Mouse (Mus musculus): ENCODE measurements around the gene Ifit1bl2. TPM values are rescaled to one million over a fixed set of nuclear protein-coding genes. Genes with fewer than 3 reads are reported as not detected.
"Not testable (repeated sequence)": the region's sequence is repeated elsewhere in the genome, so short reads cannot be mapped to it uniquely, and the experiment has no call there.

The Ifit1bl2 gene
- 0.15 and 0.36 TPM in 2 replicates for polyA plus RNA-seq (2016; fragmentation: Nextera tagmentation; extraction: Ambion mirVana)

DNA sequence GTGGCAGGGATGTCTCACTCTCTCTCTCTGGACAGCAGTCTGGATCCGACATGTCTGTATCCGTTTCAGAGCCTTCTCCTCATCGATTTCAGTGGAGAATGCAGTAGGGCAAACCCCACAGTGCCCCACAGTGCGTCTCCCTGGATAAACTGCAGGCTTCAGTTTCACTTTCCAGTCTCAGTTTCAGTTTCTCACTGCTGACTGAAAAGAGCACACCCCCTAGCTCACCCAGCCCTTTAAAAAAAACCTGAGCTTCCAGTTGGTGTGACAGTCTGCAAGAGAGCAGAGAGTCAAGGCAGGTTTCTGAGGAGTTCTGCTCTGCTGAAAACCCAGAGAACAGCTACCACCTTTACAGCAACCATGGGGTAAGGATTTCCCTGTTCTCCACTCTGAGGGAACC lies at the start of gene Ifit1bl2, which contains the start of gene Ifit1:
Gene Ifit1bl2 (minus strand): TSS at position 121 of the 400 bp plus-strand sequence.
Gene Ifit1 (plus strand): TSS at position 249 of the 400 bp plus-strand sequence.
- no peak within 1 kb of the TSS for H3K27ac ChIP-seq
- H3K9me3 ChIP-seq (replicated peaks) = no peaks in the 10 kb centered on the region
- 58% methylated on average over 4 of the region's 4 CpGs for WGBS
- no peaks in the 10 kb centered on the region for H3K27me3 ChIP-seq
- H3K9ac ChIP-seq = no peak within 1 kb of the TSS; the same call in 1 of the 2 replicates
- peaks cover 2% of the 10 kb centered on the region; the same call in 1 of the 2 replicates for H3K4me1 ChIP-seq
- no peak within 1 kb of the TSS for H3K4me3 ChIP-seq
- ATAC-seq (ENCODE audit: low FRiP score) = no peak
- H3K4me2 ChIP-seq (replicated peaks) = no peak within 1 kb of the TSS
- H3K36me3 ChIP-seq = no peaks in the 10 kb centered on the region

DNA sequence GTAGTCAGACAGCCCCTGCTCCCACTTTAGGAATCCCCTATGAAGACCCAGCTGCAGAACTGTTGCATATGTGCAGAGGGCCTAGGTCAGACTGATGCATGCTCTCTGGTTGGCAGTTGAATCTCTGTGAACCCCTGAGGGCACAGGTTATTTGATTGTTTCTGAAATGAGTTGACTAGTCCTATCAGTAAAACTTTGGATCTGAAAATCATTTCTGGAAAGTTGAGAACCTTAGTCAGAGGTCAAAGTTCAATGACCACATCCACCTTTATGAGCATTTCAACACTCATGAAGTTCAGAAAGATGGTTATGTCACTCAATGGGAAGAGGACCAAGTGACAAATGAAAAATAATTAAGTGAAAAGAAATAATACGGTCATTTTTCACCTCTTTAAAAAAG lies 45.0 kb upstream of the Ifit1bl2 start:
- Histone ChIP-seq H3K4me1 (no peaks in the 10 kb centered on the region), H3K27me3 (no peaks in the 10 kb centered on the region), H3K9ac (no peak overlapping the region), H3K36me3 (no peaks in the 10 kb centered on the region), H3K4me3 (no peak overlapping the region), H3K4me2 (replicated peaks) (no peak overlapping the region), H3K9me3 (replicated peaks) (no peaks in the 10 kb centered on the region), H3K27ac (no peak overlapping the region)
- no peak for ATAC-seq (ENCODE audit: low FRiP score)
- WGBS = 100% methylated on average over 1 of the region's 1 CpGs

DNA sequence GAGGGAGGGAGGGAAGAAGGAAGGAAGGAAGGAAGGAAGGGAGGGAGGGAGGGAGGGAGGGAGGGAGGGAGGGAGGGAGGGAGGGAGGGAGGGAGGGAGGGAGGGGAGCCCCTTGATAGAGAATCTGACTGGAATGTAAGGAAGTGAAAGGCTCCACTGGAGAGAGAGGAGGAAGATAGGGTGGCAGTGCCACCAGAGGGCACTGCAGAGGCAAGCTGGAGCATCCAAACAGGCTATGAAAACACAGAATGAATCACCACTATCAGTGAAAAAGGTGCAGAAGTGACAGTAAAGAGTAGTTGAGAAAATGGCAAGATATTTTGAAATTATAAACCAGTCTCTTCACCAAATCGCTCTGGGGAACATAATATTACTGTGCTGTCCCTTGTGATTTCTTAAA lies 44.3 kb upstream of the Ifit1bl2 start:
- no peak overlapping the region for H3K4me2 ChIP-seq (replicated peaks)
- H3K9ac ChIP-seq = no peak overlapping the region
- no peaks in the 10 kb centered on the region for H3K27me3 ChIP-seq
- H3K4me3 ChIP-seq = no peak overlapping the region
- 50% methylated on average over 1 of the region's 1 CpGs for WGBS
- no peaks in the 10 kb centered on the region for H3K36me3 ChIP-seq
- H3K4me1 ChIP-seq = no peaks in the 10 kb centered on the region
- no peak for ATAC-seq (ENCODE audit: low FRiP score)
- H3K27ac ChIP-seq = no peak overlapping the region
- no peaks in the 10 kb centered on the region for H3K9me3 ChIP-seq (replicated peaks)

DNA sequence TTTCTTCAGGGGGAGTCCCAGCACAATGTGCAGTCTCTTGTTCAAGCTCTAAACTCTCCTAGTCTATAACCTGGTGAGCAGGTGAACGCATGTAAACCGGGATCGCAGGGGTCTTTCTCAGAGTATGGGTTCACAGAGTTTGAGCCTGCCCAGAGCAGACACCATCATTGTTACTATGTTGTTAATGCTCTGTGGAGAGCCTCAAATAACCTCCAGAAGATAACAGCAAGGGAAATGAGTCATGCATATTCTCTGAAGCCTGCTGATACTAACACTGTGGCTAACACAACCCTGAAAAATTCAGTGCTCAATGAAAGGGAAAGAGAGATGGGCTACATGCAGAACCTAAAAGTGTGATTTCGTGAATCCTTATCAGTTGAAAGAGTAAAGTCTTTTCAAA lies 37.9 kb upstream of the Ifit1bl2 start:
- 87% methylated on average over 4 of the region's 4 CpGs for WGBS
- no peaks in the 10 kb centered on the region for H3K36me3 ChIP-seq
- no peak overlapping the region for H3K4me2 ChIP-seq (replicated peaks)

DNA sequence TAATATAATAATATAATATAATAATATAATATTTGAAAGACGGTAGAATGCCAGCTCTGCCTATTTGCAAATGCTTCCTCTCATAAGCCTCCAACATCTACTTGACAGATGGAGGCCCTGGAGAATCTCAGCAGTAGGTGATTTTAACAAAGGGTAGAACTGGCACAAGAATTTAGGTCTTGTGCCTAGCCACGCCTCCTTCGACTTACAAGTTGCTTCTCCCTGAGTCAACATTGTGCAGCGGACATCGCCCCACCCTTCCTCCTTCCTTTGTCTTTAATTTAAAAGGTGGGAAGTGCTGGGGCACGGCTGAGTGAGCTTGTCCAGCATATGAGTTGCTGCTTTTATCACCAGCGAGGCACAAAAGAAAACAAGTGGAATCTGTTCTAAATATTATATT lies 32.9 kb upstream of the Ifit1bl2 start:
- Histone ChIP-seq H3K36me3 (no peaks in the 10 kb centered on the region), H3K4me1 (no peaks in the 10 kb centered on the region), H3K27ac (no peak overlapping the region), H3K9ac (no peak overlapping the region), H3K4me3 (no peak overlapping the region), H3K27me3 (no peaks in the 10 kb centered on the region), H3K9me3 (replicated peaks) (no peaks in the 10 kb centered on the region), H3K4me2 (replicated peaks) (no peak overlapping the region)
- ATAC-seq (ENCODE audit: low FRiP score) = no peak
- 71% methylated on average over 7 of the region's 7 CpGs for WGBS

More for the DNA sequence above, 37.9 kb upstream of the Ifit1bl2 start:
- no peak for ATAC-seq (ENCODE audit: low FRiP score)
- H3K27ac ChIP-seq = no peak overlapping the region
- no peaks in the 10 kb centered on the region for H3K9me3 ChIP-seq (replicated peaks)
- no peak overlapping the region for H3K4me3 ChIP-seq
- no peaks in the 10 kb centered on the region for H3K27me3 ChIP-seq
- no peak overlapping the region for H3K9ac ChIP-seq
- no peaks in the 10 kb centered on the region for H3K4me1 ChIP-seq

DNA sequence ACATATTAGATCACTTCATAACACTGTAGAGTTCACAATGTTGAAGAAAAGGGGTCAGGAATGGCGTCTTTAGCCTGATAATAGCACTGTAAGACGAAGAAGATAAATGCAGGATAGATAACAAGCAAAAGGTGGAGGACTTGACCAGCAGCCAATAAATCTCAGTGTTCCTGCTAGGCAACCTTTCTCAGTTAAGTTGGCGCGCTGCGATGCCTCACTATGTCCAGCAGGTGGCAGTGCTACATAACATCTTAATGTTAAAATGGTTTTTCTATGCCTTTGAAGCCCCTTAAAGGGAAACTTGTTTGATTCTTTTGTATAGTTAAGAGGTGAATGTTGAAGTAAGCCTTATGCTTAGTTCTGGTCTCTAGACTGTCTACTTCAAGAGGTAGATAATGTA lies 25.6 kb upstream of the Ifit1bl2 start:
- Histone ChIP-seq H3K27me3 (no peaks in the 10 kb centered on the region), H3K9ac (no peak overlapping the region), H3K9me3 (replicated peaks) (no peaks in the 10 kb centered on the region), H3K4me2 (replicated peaks) (no peak overlapping the region), H3K4me1 (no peaks in the 10 kb centered on the region), H3K27ac (no peak overlapping the region), H3K4me3 (no peak overlapping the region), H3K36me3 (no peaks in the 10 kb centered on the region)
- no peak for ATAC-seq (ENCODE audit: low FRiP score)
- 1% methylated on average over 5 of the region's 5 CpGs for WGBS

DNA sequence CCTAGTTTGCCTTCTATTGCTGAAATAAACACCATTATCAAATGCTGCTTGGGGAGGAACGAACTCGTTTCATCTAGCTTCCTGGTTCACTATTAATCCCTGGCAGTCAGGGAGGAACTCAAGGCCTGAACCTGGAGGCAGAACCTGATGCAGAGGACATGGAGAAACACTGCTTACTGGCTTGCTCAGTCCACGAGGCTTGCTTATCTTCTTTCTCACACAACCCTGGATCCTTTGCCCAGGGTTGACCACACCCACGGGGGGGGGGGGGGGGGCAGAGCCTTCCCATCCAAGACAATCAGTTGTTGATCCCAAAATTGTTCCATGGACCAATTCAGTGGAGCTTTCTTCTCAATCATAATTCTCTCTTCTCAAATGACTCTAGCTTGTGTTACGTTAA lies 22.2 kb upstream of the Ifit1bl2 start:
- Histone ChIP-seq H3K9ac (no peak overlapping the region), H3K27me3 (no peaks in the 10 kb centered on the region), H3K4me1 (no peaks in the 10 kb centered on the region), H3K4me3 (no peak overlapping the region), H3K9me3 (replicated peaks) (no peaks in the 10 kb centered on the region), H3K36me3 (no peaks in the 10 kb centered on the region), H3K4me2 (replicated peaks) (peak overlapping the region; percentile 50), H3K27ac (no peak overlapping the region)
- no peak for ATAC-seq (ENCODE audit: low FRiP score)
- WGBS = 58% methylated on average over 5 of the region's 5 CpGs

DNA sequence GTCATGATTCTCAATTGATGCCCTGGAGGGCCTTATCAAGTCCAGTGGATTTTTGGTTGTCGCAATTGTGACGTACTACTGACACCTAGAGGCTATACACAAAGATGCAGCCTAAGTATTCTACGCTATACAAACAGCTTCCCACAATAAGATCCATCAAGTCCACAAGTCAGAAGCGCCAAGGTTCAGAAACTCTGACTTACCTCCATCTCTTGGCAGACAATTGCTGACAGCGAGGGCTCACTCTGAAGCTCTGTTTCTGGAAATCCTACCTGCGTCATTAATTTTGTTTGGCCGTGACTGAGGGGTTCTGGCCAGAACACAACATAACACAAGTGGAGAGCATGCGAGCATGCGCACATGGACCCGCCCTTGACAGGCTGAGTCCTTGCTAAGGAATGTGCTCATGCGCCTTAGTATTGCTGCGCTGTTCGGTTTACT lies 21.5 kb upstream of the Ifit1bl2 start:
- Histone ChIP-seq H3K9ac (no peak overlapping the region), H3K36me3 (no peaks in the 10 kb centered on the region), H3K4me2 (replicated peaks) (peak overlapping the region; percentile 50), H3K9me3 (replicated peaks) (no peaks in the 10 kb centered on the region), H3K27ac (no peak overlapping the region), H3K4me3 (peak overlapping the region; percentile 29), H3K27me3 (no peaks in the 10 kb centered on the region), H3K4me1 (no peaks in the 10 kb centered on the region)
- WGBS = 17% methylated on average over 13 of the region's 13 CpGs
- ATAC-seq (ENCODE audit: low FRiP score) = peak; percentile 92

DNA sequence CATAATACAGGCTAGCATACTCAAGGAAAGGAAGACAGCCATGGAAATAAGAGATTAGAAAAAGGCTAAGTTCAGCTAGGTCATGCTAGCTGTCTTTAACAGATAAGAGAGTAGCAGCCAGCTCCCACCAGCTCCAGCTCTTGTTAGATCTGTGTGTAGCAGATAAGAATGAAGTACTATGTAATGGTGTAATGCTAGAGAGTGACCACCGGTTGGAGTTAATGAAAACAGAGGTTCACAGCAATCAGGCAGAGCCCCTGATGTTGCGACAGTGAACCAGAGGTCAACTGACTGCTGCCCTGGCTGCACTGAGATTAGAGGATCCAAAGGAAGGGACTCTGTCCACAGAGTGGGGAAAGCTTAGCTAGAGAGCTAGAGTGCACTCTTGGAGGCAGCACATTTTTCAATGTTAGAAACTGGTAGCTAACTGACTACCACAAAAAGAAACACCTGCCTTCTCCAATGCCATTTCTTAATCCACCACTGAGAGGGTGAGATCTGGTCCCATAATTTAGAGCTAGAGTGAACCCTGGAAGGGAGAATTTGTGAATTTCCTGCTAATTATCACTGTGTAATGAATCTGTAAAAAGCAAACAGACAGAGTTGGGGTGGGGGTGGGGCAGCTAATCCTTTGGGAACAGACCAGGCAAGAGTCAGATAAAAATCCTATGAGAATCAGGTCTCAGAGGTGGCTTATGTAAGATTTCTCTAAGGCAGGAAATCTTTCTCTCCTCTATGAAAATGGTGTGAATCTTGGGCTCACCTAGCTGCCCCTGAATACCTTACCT lies 16.2 kb upstream of the Ifit1bl2 start:
- Histone ChIP-seq H3K4me2 (replicated peaks) (no peak overlapping the region), H3K27me3 (no peaks in the 10 kb centered on the region), H3K4me3 (no peak overlapping the region), H3K4me1 (no peaks in the 10 kb centered on the region), H3K9ac (no peak overlapping the region), H3K9me3 (replicated peaks) (no peaks in the 10 kb centered on the region), H3K36me3 (no peaks in the 10 kb centered on the region), H3K27ac (no peak overlapping the region)
- ATAC-seq (ENCODE audit: low FRiP score) = no peak
- WGBS = 33% methylated on average over 2 of the region's 2 CpGs

DNA sequence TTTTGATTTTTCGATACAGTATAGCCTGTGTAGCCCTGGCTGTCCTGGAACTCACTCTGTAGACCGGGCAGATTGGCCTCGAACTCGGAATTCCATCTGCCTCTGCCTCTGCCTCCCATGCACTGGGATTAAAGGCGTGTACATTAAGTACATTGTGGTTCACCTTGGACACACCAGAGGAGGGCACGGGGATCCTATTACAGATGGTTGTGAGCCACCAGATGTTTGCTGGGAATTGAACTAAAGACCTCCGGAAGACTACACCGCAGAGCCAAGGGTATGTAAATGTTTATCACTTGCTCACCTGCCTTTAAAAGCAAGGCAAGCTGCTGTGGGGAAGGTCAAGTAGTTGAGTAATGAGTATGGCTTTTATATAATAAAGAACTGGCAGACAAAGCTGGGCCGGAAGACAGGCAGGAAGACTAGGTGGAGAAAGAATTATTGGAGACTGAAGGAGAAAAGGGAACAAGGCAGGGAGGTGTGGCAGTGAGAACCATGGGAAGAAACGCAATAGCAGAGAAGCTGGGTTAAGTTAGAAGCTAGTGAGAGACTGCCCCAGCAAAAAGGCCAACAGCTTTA lies 14.8 kb upstream of the Ifit1bl2 start:
- Histone ChIP-seq H3K4me1 (no peaks in the 10 kb centered on the region), H3K36me3 (no peaks in the 10 kb centered on the region), H3K9me3 (replicated peaks) (no peaks in the 10 kb centered on the region), H3K4me3 (no peak overlapping the region), H3K27ac (no peak overlapping the region), H3K27me3 (no peaks in the 10 kb centered on the region), H3K4me2 (replicated peaks) (no peak overlapping the region), H3K9ac (no peak overlapping the region)
- ATAC-seq (ENCODE audit: low FRiP score) = no peak
- WGBS = 84% methylated on average over 10 of the region's 10 CpGs

DNA sequence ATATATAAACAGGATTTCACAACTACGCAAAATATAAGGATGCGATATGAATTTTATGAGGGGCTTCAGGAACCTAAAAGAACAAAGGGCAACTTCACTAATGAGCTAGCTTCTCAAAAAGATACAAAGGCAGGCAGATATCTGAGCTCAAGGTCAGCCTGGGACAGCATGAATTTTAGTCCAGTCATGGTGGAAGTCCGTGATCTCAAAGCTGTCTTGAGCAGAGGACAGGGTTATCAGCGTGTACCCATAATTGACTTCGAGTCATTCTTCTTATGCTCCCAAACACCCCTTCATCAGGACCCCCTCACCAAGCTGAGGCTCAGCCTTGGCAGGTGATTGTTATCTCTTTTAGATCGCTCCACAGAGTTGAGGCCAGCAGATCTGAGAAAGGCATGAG lies 10.5 kb upstream of the Ifit1bl2 start:
- H3K27ac ChIP-seq = no peak overlapping the region
- H3K36me3 ChIP-seq = no peaks in the 10 kb centered on the region
- WGBS = 92% methylated on average over 6 of the region's 6 CpGs
- ATAC-seq (ENCODE audit: low FRiP score) = no peak
- H3K9me3 ChIP-seq (replicated peaks) = no peaks in the 10 kb centered on the region
- H3K9ac ChIP-seq = no peak overlapping the region
- H3K4me2 ChIP-seq (replicated peaks) = no peak overlapping the region
- no peaks in the 10 kb centered on the region for H3K4me1 ChIP-seq
- H3K4me3 ChIP-seq = no peak overlapping the region
- H3K27me3 ChIP-seq = no peaks in the 10 kb centered on the region

DNA sequence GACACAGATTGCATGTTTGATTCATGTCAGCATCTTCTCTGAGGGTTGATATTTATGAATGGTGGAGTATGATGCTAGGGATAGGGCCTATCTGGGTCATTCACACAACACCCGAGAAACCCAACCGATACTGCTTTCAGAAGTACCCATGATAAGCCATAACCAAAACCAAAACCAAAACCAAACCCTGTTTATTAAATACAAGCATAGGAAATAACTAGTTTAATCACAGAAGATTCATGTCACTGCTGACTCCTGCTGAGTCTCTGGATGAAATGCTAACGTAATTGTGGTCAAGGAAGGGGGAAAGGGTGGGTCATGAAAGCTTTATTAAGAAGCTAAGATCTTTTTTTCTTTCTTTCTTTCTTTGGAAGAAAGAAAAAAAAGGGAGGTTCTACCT lies 9.7 kb upstream of the Ifit1bl2 start:
- no peak for ATAC-seq (ENCODE audit: low FRiP score)
- H3K27ac ChIP-seq = no peak overlapping the region
- H3K4me3 ChIP-seq = no peak overlapping the region
- WGBS = 88% methylated on average over 3 of the region's 3 CpGs
- H3K9ac ChIP-seq = no peak overlapping the region
- H3K27me3 ChIP-seq = no peaks in the 10 kb centered on the region
- H3K4me2 ChIP-seq (replicated peaks) = no peak overlapping the region
- H3K36me3 ChIP-seq = no peaks in the 10 kb centered on the region
- no peaks in the 10 kb centered on the region for H3K4me1 ChIP-seq
- H3K9me3 ChIP-seq (replicated peaks) = no peaks in the 10 kb centered on the region

DNA sequence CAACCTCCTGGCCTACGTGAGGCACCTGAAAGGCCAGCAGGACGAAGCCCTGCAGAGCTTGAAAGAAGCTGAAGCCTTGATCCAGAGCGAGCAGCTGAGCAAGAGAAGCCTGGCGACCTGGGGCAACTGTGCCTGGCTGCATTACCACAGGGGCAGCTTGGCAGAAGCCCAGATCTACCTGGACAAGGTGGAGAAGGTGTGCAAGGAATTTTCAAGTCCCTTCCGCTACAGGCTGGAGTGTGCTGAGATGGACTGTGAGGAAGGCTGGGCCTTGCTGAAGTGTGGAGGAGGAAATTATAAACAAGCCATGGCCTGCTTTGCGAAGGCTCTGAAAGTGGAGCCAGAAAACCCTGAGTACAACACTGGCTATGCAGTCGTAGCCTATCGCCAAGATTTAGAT lies 7.1 kb upstream of the Ifit1bl2 start:
- 87% methylated on average over 8 of the region's 8 CpGs for WGBS
- H3K27me3 ChIP-seq; H3K4me3 ChIP-seq; ATAC-seq (ENCODE audit: low FRiP score); H3K4me2 ChIP-seq (replicated peaks); H3K9ac ChIP-seq; H3K9me3 ChIP-seq (replicated peaks); H3K27ac ChIP-seq; H3K4me1 ChIP-seq; H3K36me3 ChIP-seq: not testable (repeated sequence)

All from hindbrain, embryonic 12.5 days (tissue).